Mouse (Mus musculus) neural tube, embryonic 12.5 days (tissue): ENCODE data around the gene Gm20721. TPM values are rescaled to one million over a fixed set of nuclear protein-coding genes. Genes with fewer than 3 reads are reported as not detected.
A peak's percentile ranks its signal among the peaks of the same experiment; 100 is the strongest.

Experiments used
- ATAC-seq: fragments of 200-750 bp; cut with Nextera tagmentation; 2 replicates; pipeline ENCODE4 v1.8.0; 2017; ENCODE audit warnings: low read depth, mild to moderate bottlenecking, moderate TSS enrichment, moderate library complexity; ENCODE audit not compliant: low FRiP score
- H3K27ac ChIP-seq: fragments of 300-500 bp; sonication (generic); 2 replicates; pipeline ENCODE4 v1.5.1; 2016
- H3K27me3 ChIP-seq: fragments of 300-500 bp; sonication (generic); replicated peaks from 2 replicates; pipeline ENCODE4 v1.6.1; 2016; ENCODE audit warnings: mild to moderate bottlenecking
- H3K36me3 ChIP-seq: fragments of 300-500 bp; sonication (generic); 2 replicates; pipeline ENCODE4 v1.6.1; 2016; ENCODE audit warnings: mild to moderate bottlenecking
- H3K4me1 ChIP-seq: fragments of 300-500 bp; sonication (generic); 2 replicates; pipeline ENCODE4 v1.6.1; 2016
- H3K4me2 ChIP-seq: fragments of 300-500 bp; sonication (generic); replicated peaks from 2 replicates; pipeline ENCODE4 v1.6.1; 2016; ENCODE audit warnings: mild to moderate bottlenecking
- H3K4me3 ChIP-seq: fragments of 300-500 bp; sonication (generic); 2 replicates; pipeline ENCODE4 v1.5.1; 2016
- H3K9ac ChIP-seq: fragments of 300-500 bp; sonication (generic); 2 replicates; pipeline ENCODE4 v1.6.1; 2016; ENCODE audit warnings: mild to moderate bottlenecking
- H3K9me3 ChIP-seq: fragments of 300-500 bp; sonication (generic); 2 replicates; pipeline ENCODE4 v1.6.1; 2016; ENCODE audit warnings: mild to moderate bottlenecking
- WGBS: fragments of 180-500 bp; shearing (Covaris S2); methylation state at CpG from one replicate; pipeline ENCODE4 v1.1.7; 2016; 5-methylcytosine and 5-hydroxymethylcytosine counted together
- polyA plus RNA-seq: library from polyadenylated mRNA; unstranded; fragments of >200 nt; fragmentation: Nextera tagmentation; extraction: Ambion mirVana; gene quantifications from 2 replicates; pipeline ENCODE4 v1.2.1, GENCODE M21; 2016

Gene Gm20721
- polyA plus RNA-seq, 1 experiment from 2014 or later = 20.7 TPM

DNA sequence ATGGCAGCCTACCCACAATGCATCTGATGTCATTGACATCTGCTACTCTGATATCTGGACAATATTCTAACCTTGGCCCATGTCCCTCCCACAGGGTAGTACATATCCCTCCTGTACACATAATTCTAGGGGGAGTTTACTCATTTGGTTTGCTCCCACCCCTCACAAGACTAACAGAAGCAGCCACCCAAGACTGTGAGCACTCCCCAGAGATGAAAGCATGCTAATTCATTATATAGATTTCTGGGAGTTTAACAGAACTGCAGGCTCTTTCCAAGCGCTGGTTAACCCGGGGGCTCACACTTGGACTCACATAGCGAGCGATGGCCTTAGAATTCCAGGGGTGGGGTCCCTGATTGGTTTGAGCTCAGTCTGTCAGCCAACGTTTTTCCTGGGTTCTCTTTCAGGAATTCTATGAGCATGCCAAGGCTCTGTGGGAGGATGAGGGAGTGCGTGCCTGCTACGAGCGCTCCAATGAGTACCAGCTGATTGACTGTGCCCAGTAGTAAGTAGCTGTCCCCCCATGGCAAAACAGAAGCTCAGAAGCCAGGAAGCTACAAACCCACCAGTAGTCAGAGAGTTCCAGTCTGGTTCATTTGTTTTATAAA lies 3.6 kb downstream of the Gm20721 start:
- Histone ChIP-seq H3K36me3 (peaks cover 41% of the 10 kb centered on the region), H3K4me1 (peaks cover 46% of the 10 kb centered on the region), H3K27ac (no peak overlapping the region), H3K27me3 (no peaks in the 10 kb centered on the region), H3K9ac (no peak overlapping the region), H3K4me3 (no peak overlapping the region), H3K9me3 (no peaks in the 10 kb centered on the region), H3K4me2 (no peak overlapping the region)
- WGBS = 74% methylated on average over 8 of the region's 8 CpGs
- no peak for ATAC-seq

- Histone ChIP-seq H3K4me1 (peaks cover 58% of the 10 kb centered on the region), H3K4me3 (no peak overlapping the region), H3K4me2 (no peak overlapping the region), H3K9me3 (no peaks in the 10 kb centered on the region), H3K27me3 (no peaks in the 10 kb centered on the region), H3K9ac (no peak overlapping the region), H3K27ac (no peak overlapping the region), H3K36me3 (peaks cover 27% of the 10 kb centered on the region)
- ATAC-seq = no peak
- WGBS = 86% methylated on average over 4 of the region's 4 CpGs
These were observed 5.5 kb downstream of the Gm20721 start for GRCm38 (mm10) chr2:174340893-174341580.

GRCm38 (mm10) chr2:174340229-174340892 lies 6.2 kb downstream of the Gm20721 start:
- 93% methylated on average over 3 of the region's 3 CpGs for WGBS
- H3K36me3 ChIP-seq = peaks cover 20% of the 10 kb centered on the region

DNA sequence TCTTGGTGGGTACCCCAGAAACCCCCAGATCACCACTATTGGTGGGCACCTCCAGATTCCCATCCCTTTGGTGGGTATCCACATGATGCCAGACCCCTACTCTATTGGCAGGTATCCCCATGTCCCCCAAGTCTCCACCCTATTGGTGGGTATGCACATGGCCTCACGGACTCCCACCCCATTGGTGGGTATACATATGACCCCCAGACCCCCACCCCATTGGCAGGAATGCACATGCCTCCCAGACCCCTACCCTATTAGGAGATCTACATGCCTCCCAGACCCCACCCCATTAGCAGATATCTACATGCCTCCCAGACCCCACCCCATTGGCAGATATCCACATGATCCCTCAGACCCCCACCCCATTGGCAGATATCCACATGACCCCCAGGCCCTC lies 6.8 kb downstream of the Gm20721 start:
- H3K36me3 ChIP-seq = peaks cover 13% of the 10 kb centered on the region
- H3K9ac ChIP-seq = no peak overlapping the region
- H3K4me3 ChIP-seq = no peak overlapping the region
- no peaks in the 10 kb centered on the region for H3K9me3 ChIP-seq
- peaks cover 60% of the 10 kb centered on the region for H3K4me1 ChIP-seq
- 93% methylated on average over 1 of the region's 1 CpGs for WGBS
- ATAC-seq = no peak
- H3K27ac ChIP-seq = no peak overlapping the region
- H3K27me3 ChIP-seq = no peaks in the 10 kb centered on the region
- no peak overlapping the region for H3K4me2 ChIP-seq

More at GRCm38 (mm10) chr2:174340229-174340892, 6.2 kb downstream of the Gm20721 start:
- Histone ChIP-seq H3K4me2 (no peak overlapping the region), H3K9me3 (no peaks in the 10 kb centered on the region), H3K4me3 (no peak overlapping the region), H3K9ac (no peak overlapping the region), H3K27ac (no peak overlapping the region), H3K4me1 (peaks cover 58% of the 10 kb centered on the region), H3K27me3 (no peaks in the 10 kb centered on the region)
- ATAC-seq = no peak

- Histone ChIP-seq H3K36me3 (peaks cover 4% of the 10 kb centered on the region), H3K9ac (no peak overlapping the region), H3K27ac (no peak overlapping the region), H3K4me1 (peaks cover 62% of the 10 kb centered on the region), H3K9me3 (no peaks in the 10 kb centered on the region), H3K27me3 (no peaks in the 10 kb centered on the region), H3K4me2 (no peak overlapping the region), H3K4me3 (no peak overlapping the region)
- no peak for ATAC-seq
- 90% methylated on average over 13 of the region's 13 CpGs for WGBS
These were observed 9.2 kb downstream of the Gm20721 start for GRCm38 (mm10) chr2:174337275-174337674.

DNA sequence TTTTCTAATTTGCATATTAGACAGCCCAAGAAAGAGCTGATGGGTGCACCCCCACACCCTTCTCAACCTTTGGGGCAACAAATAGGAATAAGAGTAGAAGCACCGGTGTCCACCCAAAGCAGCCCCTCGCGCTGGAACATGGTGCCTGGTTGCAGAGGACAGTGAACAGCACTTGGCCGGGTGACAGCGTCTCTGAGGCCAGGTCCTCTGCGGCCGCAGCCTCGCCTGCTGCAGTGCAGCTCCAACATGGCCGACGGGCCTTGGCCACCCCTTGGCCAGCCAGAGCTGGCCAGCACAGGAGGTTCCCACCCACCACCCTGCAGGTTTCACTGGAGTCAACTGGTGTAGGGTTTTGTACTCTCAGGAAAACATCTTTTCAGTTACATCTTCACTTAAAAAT lies 12.1 kb downstream of the Gm20721 start:
- Histone ChIP-seq H3K4me1 (peaks cover 51% of the 10 kb centered on the region), H3K9ac (0 out of 2 replicates have a peak overlapping the region, but pooled peaks have one; percentile 21), H3K27ac (no peak overlapping the region), H3K36me3 (no peaks in the 10 kb centered on the region; the same call in 1 of the 2 replicates), H3K4me3 (no peak overlapping the region), H3K9me3 (no peaks in the 10 kb centered on the region), H3K27me3 (no peaks in the 10 kb centered on the region), H3K4me2 (peak overlapping the region; percentile 62)
- WGBS = 89% methylated on average over 10 of the region's 10 CpGs
- no peak for ATAC-seq

DNA sequence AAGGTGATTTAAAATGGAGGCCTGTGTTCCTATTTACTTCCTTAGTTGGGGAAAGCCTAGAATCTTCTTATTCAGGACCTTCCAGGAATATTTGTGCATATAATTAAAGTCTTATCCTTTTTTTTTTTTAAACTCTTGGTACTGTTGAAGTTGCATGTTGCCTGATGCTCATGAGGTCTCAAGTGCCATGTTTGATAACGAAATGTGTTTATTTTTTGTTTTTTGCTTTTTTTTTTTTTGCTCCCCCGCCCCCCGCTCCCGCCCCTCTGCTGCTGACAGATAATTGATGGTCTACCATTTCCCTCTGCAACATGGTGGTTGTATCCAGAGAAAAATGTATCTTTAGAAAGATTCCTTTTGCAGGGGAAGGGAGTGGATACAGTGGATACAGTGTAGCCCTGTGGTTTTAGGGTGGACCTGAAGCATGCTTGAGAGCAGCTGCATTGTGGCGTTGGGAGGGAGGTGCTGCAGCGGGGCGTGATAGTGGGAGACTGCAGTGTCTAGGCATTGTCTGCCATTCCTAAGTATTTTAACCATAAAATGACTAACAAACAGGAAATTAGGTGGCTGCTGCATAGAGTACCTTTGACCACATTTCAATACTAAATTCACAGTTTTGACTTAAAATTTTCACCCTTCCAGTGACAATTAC lies 13.1 kb downstream of the Gm20721 start:
- H3K4me2 ChIP-seq = peak overlapping the region; percentile 62
- no peak overlapping the region for H3K9ac ChIP-seq
- H3K36me3 ChIP-seq = no peaks in the 10 kb centered on the region; the same call in 1 of the 2 replicates
- H3K4me1 ChIP-seq = peaks cover 51% of the 10 kb centered on the region
- no peak overlapping the region for H3K4me3 ChIP-seq
- H3K27me3 ChIP-seq = no peaks in the 10 kb centered on the region
- H3K9me3 ChIP-seq = peaks cover 6% of the 10 kb centered on the region; the same call in 1 of the 2 replicates
- WGBS = 42% methylated on average over 7 of the region's 7 CpGs
- ATAC-seq = no peak
- no peak overlapping the region for H3K27ac ChIP-seq

DNA sequence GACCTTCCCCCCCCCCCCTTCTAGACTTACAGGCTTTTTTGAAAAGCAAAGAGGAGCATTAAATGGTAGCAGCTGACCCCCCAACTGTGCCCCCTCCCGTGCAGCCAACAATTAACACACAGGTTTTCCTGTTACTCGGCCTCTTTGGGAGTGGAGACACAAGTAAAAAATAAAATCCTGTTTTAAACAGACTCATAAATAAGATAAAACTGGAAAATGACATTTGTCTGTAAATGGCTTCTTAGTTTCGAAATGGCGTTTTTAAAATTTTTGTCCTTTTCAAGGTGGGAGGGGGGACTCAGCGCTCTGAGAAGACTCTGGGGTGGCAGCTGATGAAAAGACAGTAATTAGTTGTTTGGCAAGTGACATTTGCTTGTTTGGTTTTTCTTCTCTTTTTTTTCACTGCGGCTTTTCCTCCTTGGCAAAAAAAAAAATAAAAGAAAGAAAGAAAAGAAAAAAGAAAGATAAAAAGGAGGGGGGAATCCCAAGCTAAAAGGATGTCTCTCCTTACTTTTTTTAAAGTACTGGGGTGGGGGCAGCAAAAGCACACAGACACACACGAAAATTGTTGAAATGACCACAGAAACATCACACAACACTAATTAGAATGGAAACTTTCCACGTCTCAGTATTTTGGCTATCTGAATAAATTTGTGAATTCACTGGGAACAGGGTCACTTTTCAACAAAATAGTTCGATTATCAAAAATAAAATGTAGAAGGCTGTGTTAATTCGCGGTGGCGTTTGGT lies 15.1 kb downstream of the Gm20721 start:
- Histone ChIP-seq H3K4me1 (peaks cover 43% of the 10 kb centered on the region), H3K9ac (peak overlapping the region; percentile 99), H3K36me3 (no peaks in the 10 kb centered on the region), H3K9me3 (peaks cover 6% of the 10 kb centered on the region; the same call in 1 of the 2 replicates), H3K27ac (no peak overlapping the region), H3K4me3 (peak overlapping the region; percentile 98), H3K4me2 (peak overlapping the region; percentile 62), H3K27me3 (no peaks in the 10 kb centered on the region)
- 32% methylated on average over 12 of the region's 12 CpGs for WGBS
- ATAC-seq = no peak

GRCm38 (mm10) chr2:174330616-174331191 lies 15.8 kb downstream of the Gm20721 start:
- Histone ChIP-seq H3K27ac (peak overlapping the region; percentile 98), H3K36me3 (no peaks in the 10 kb centered on the region), H3K9me3 (peaks cover 6% of the 10 kb centered on the region; the same call in 1 of the 2 replicates), H3K4me3 (peak overlapping the region; percentile 98), H3K4me1 (peaks cover 40% of the 10 kb centered on the region), H3K9ac (peak overlapping the region; percentile 99), H3K27me3 (no peaks in the 10 kb centered on the region), H3K4me2 (peak overlapping the region; percentile 62)
- peak; percentile 59 for ATAC-seq
- WGBS = under 1% methylated on average over 44 of the region's 48 CpGs

DNA sequence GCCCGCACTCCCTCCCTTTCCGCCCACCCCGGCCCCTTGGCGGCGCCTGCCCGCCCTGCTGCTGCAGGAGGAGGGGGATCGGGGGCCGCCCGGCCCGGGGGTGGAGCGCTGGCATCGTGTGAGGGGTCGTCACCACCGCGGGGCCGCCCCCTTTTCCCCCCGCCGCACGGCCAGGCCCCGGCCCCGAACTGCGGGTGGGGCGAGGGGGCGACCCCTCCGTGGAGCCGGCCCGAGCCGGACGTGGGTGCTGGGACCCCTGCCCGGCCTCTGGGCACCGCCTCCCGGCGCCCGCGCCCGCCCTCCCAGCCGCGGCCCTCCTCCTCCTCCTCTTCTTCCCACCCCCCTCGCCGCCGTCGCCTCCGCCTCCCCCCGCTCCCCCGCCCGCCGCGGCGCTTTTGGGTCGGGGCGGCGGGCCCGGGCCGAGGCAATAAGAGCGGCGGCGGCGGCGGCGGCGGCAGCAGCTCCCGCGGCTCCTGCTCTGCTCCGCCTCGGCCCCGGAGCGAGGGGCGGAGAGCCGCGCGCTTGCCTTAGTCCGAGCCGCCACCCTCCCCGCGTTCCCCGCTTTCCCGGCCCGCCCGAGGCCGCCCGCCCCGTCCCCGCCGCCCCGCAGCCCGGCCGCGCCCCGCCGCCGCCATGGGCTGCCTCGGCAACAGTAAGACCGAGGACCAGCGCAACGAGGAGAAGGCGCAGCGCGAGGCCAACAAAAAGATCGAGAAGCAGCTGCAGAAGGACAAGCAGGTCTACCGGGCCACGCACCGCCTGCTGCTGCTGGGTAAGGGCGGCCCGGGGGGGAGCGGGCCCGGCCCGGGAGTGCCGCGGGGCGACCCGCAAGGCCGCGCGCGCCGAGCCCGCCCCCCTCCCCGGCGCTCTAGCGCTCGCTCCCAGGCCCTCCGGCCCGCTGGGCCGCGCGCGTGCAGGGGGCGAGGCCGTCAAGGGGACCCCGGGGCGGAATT lies 16.6 kb downstream of the Gm20721 start:
- H3K27me3 ChIP-seq = no peaks in the 10 kb centered on the region
- peaks cover 6% of the 10 kb centered on the region; the same call in 1 of the 2 replicates for H3K9me3 ChIP-seq
- H3K4me2 ChIP-seq = peak overlapping the region; percentile 62
- H3K27ac ChIP-seq = peak overlapping the region; percentile 98
- H3K9ac ChIP-seq = peak overlapping the region; percentile 99
- H3K4me1 ChIP-seq = peaks cover 38% of the 10 kb centered on the region
- ATAC-seq = peak; percentile 72
- H3K4me3 ChIP-seq = peak overlapping the region; percentile 98
- WGBS = under 1% methylated on average over 83 of the region's 131 CpGs
- H3K36me3 ChIP-seq = no peaks in the 10 kb centered on the region
